In genomic region chrX:56697886-56698285, GRCm38 (mm10) we compare ENCODE assay signal across 20 mouse cellular contexts. TPM values are rescaled to one million over a fixed set of nuclear protein-coding genes. Genes with fewer than 3 reads are reported as not detected.
DNase-seq lines count a peak whose midpoint lies in the region; ATAC-seq and TF ChIP-seq lines count a peak whose summit lies in the region.
"Had no signal": no experiment of that assay in that cellular context is flagged by ENCODE, and none has a peak within 500 bp of the region (broad histone marks: within the 10 kb centered on the region; RNA-seq: fewer than 3 reads in every experiment).

No protein-coding gene starts in this region.

- H3K27ac ChIP-seq in embryonic facial prominence, embryonic 14.5 days (replicated peaks; ENCODE audit: low read depth, low read length): no peak overlapping the region
- no peak overlapping the region for H3K27ac ChIP-seq in embryonic facial prominence, embryonic 10.5 days (replicated peaks)
- no peak overlapping the region for H3K27ac ChIP-seq in left cerebral cortex, adult 2 months
- no peak overlapping the region for H3K27ac ChIP-seq in hindbrain, embryonic 10.5 days
- H3K27ac ChIP-seq: embryonic facial prominence, embryonic 15.5 days; forebrain, embryonic 15.5 days; heart, embryonic 10.5 days; hindbrain, embryonic 14.5 days had no signal

- intact Hi-C loops in left cerebral cortex, adult 2 months (cut with DNase I): no loop called here

- TF ChIP-seq CTCF in left cerebral cortex, adult 2 months (IDR thresholded peaks at IDR 0.05): no peak

- H3K36me3 ChIP-seq in embryonic facial prominence, embryonic 14.5 days (ENCODE audit: control insufficient read depth, insufficient read depth, low read length): no peaks in the 10 kb centered on the region
- no peaks in the 10 kb centered on the region for H3K36me3 ChIP-seq in embryonic facial prominence, embryonic 10.5 days (replicated peaks)
- no peaks in the 10 kb centered on the region for H3K36me3 ChIP-seq in hindbrain, embryonic 10.5 days
- H3K36me3 ChIP-seq: embryonic facial prominence, embryonic 15.5 days; forebrain, embryonic 15.5 days; heart, embryonic 10.5 days had no signal

- no peaks in the 10 kb centered on the region for H3K27me3 ChIP-seq in embryonic facial prominence, embryonic 14.5 days (replicated peaks; ENCODE audit: control insufficient read depth, insufficient read depth, low read length)
- no peaks in the 10 kb centered on the region for H3K27me3 ChIP-seq in embryonic facial prominence, embryonic 10.5 days (replicated peaks; ENCODE audit: low read depth, poor library complexity, severe bottlenecking)
- H3K27me3 ChIP-seq in hindbrain, embryonic 10.5 days (ENCODE audit: insufficient read depth, poor library complexity, severe bottlenecking): no peaks in the 10 kb centered on the region
- H3K27me3 ChIP-seq: embryonic facial prominence, embryonic 15.5 days; forebrain, embryonic 15.5 days had no signal

- WGBS in embryonic facial prominence, embryonic 14.5 days: 69% methylated on average over 4 of the region's 4 CpGs
- WGBS in embryonic facial prominence, embryonic 10.5 days: 83% methylated on average over 4 of the region's 4 CpGs
- 91% methylated on average over 4 of the region's 4 CpGs for WGBS in hindbrain, embryonic 10.5 days

- peak; percentile 48 for DNase-seq in embryonic facial prominence, embryonic 14.5 days (ENCODE audit: low spot score)
- no peak for DNase-seq in embryonic facial prominence, embryonic 10.5 days (ENCODE audit: low spot score)
- DNase-seq in lung, postnatal 10 days: peak; percentile 9
- DNase-seq in lung, postnatal 36 days: no peak
- peak; percentile 31 for DNase-seq in NIH3T3 (ENCODE audit: low read depth)
- DNase-seq in left cerebral cortex, adult 2 months (ENCODE audit: extremely low spot score in 1 of 2, low spot score in 2 of 2): no peak
- no peak for DNase-seq in hindbrain, embryonic 10.5 days (ENCODE audit: low spot score)
- DNase-seq: adrenal gland, postnatal 14 days; cerebellum, adult 11-12 months; cerebellum, adult 9-10 months; cerebellum, postnatal 25 days; gastrocnemius, postnatal 10 days; heart, adult 18-20 months; heart, postnatal 10 days had no signal

- no peak overlapping the region for H3K4me2 ChIP-seq in embryonic facial prominence, embryonic 14.5 days (ENCODE audit: low read depth, low read length)
- H3K4me2 ChIP-seq: embryonic facial prominence, embryonic 15.5 days; forebrain, embryonic 15.5 days; hindbrain, embryonic 14.5 days had no signal

- no peaks in the 10 kb centered on the region for H3K4me1 ChIP-seq in embryonic facial prominence, embryonic 14.5 days (ENCODE audit: control insufficient read depth, insufficient read depth, low read length)
- no peaks in the 10 kb centered on the region for H3K4me1 ChIP-seq in embryonic facial prominence, embryonic 10.5 days
- no peaks in the 10 kb centered on the region for H3K4me1 ChIP-seq in hindbrain, embryonic 10.5 days (replicated peaks)
- H3K4me1 ChIP-seq: embryonic facial prominence, embryonic 15.5 days; forebrain, embryonic 15.5 days; heart, embryonic 10.5 days had no signal

- H3K4me3 ChIP-seq in embryonic facial prominence, embryonic 14.5 days (ENCODE audit: low read depth, low read length): no peak overlapping the region
- H3K4me3 ChIP-seq in embryonic facial prominence, embryonic 10.5 days: no peak overlapping the region
- no peak overlapping the region for H3K4me3 ChIP-seq in left cerebral cortex, adult 2 months
- no peak overlapping the region for H3K4me3 ChIP-seq in hindbrain, embryonic 10.5 days
- H3K4me3 ChIP-seq: embryonic facial prominence, embryonic 15.5 days; forebrain, embryonic 15.5 days; heart, embryonic 10.5 days had no signal

- ATAC-seq in embryonic facial prominence, embryonic 14.5 days (ENCODE audit: low read depth): no peak
- ATAC-seq: activated CD4-positive, CD25-positive, alpha-beta regulatory T cell, adult 4 months; forebrain, embryonic 15.5 days; Patski had no signal

- no peaks in the 10 kb centered on the region for H3K9me3 ChIP-seq in embryonic facial prominence, embryonic 14.5 days (ENCODE audit: control insufficient read depth, low read length)
- H3K9me3 ChIP-seq in embryonic facial prominence, embryonic 10.5 days: no peaks in the 10 kb centered on the region
- no peaks in the 10 kb centered on the region for H3K9me3 ChIP-seq in hindbrain, embryonic 10.5 days
- H3K9me3 ChIP-seq: embryonic facial prominence, embryonic 15.5 days; forebrain, embryonic 15.5 days; heart, embryonic 10.5 days had no signal

- H3K9ac ChIP-seq in embryonic facial prominence, embryonic 14.5 days (ENCODE audit: low read depth, low read length): no peak overlapping the region
- H3K9ac ChIP-seq: embryonic facial prominence, embryonic 15.5 days; forebrain, embryonic 15.5 days; hindbrain, embryonic 14.5 days had no signal

RNA-seq across cellular contexts. Expression of gene Fhl1, which starts 33.7 kb away (rescaled TPM):
- 291 and 452 TPM in 2 replicates for polyA plus RNA-seq in embryonic facial prominence, embryonic 14.5 days (2014; fragmentation: Nextera tagmentation; extraction: Ambion mirVana)
- polyA plus RNA-seq in embryonic facial prominence, embryonic 10.5 days (2016; fragmentation: Nextera tagmentation; extraction: Ambion mirVana): 42.7 and 57.6 TPM in 2 replicates
- 10 to 100 TPM; 89.4 to 94.0 TPM for total RNA-seq in left cerebral cortex, adult 2 months (2021)
- 81.0 and 87.1 TPM in 2 replicates for polyA plus RNA-seq in hindbrain, embryonic 10.5 days (2016; fragmentation: Nextera tagmentation; extraction: Ambion mirVana)
- polyA plus RNA-seq: activated CD4-positive, CD25-positive, alpha-beta regulatory T cell, adult 4 months had no signal

Comparison
In these comparisons a context has a peak if more than half of its experiments do, and no peak if none do; other contexts are left out.
1. DNase-seq: peak in embryonic facial prominence, embryonic 14.5 days (single experiment), lung, postnatal 10 days (single experiment) and NIH3T3 (single experiment); none in embryonic facial prominence, embryonic 10.5 days (single experiment), lung, postnatal 36 days (single experiment), left cerebral cortex, adult 2 months (0 of 2) and hindbrain, embryonic 10.5 days (single experiment).